Mouse (Mus musculus) heart, adult 2 months (tissue): ENCODE data around the gene Ooep.
"Not testable (repeated sequence)": the region's sequence is repeated elsewhere in the genome, so short reads cannot be mapped to it uniquely, and the experiment has no call there.

ENCODE experiments used
- CTCF ChIP-seq: fragments of 200-600 bp; IDR thresholded peaks from 2 replicates; pipeline ENCODE4 v1.8.1; 2022; ENCODE audit warnings: antibody characterized with exemption, mild to moderate bottlenecking, moderate library complexity
- EP300 ChIP-seq: fragments of 200-500 bp; IDR thresholded peaks from 2 replicates; pipeline ENCODE4 v1.6.1; 2011; ENCODE audit warnings: low read depth, low read length, control low read depth; ENCODE audit not compliant: insufficient read depth
- POLR2A ChIP-seq: fragments of 200-500 bp; IDR thresholded peaks from 2 replicates; pipeline ENCODE4 v1.6.1; 2011; ENCODE audit warnings: mild to moderate bottlenecking, low read depth, low read length, control low read depth; ENCODE audit not compliant: insufficient read depth

GRCm38 (mm10) chr9:78350007-78350406 lies 28.5 kb downstream of the Ooep start:
- TF ChIP-seq POLR2A, CTCF, EP300: not testable (repeated sequence)
